Mouse (Mus musculus) adrenal gland, postnatal 4 days (tissue): Measurements from ENCODE around the gene Got2. TPM values are rescaled to one million over a fixed set of nuclear protein-coding genes. Genes with fewer than 3 reads are reported as not detected.
A peak's percentile ranks its signal among the peaks of the same experiment; 100 is the strongest.
"Not testable (repeated sequence)": the region's sequence is repeated elsewhere in the genome, so short reads cannot be mapped to it uniquely, and the experiment has no call there.

Source experiments
- DNase-seq, 2 experiments: peaks; one replicate each; pipeline ENCODE4 v3.0.0; 2021 to 2022; ENCODE audit warnings: low spot score in 2 of 2, mixed read lengths in 2 of 2
- total RNA-seq, 2 experiments: library from RNA; stranded (reverse); gene quantifications; 2 replicates each; pipeline ENCODE4 v1.2.3; 2021

The Got2 gene
- total RNA-seq, 2 experiments from 2014 or later: 160 to 170 TPM

DNA sequence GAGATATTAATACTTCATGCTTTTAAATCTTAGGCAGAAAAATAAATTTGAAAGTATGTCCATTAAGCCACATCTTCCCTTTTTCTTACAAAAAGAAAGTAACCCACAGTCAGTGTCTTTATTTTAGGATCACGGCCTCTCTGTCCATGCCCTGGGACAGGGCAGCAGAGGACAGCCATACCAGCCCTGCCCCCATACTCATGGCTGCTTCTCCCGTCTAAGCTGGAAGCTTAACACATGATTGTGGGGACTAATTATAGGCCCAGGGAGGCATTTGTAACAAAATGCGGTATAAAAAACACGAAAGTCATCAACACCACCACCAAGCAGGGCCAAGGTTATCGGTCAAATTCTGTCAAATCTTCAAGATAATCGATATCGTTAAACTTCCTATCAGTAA is 13.1 kb downstream of the Got2 start:
- no peak for DNase-seq

DNA sequence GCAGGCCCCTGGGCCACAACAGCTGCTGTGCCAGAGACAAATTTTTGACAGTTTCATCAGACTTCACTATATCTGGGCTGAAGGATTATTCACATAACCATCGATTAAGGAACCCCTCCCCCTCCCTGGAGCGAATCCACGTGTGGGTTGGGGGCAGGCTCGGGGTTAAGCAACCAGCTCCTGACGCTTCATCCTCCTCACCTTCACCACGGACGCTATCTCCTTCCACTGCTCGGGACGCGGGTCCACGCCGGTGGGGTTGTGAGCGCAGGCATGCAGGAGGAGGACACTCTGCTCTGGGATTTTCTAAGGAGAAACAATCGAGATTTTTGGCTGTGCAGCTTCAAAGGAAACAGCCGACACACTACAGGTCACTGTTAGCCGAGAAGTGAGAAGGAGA is 16.7 kb downstream of the Got2 start:
- DNase-seq: no peak

GRCm38 (mm10) chr8:95864851-95865250 is 23.5 kb downstream of the Got2 start:
- not testable (repeated sequence) for DNase-seq

DNA sequence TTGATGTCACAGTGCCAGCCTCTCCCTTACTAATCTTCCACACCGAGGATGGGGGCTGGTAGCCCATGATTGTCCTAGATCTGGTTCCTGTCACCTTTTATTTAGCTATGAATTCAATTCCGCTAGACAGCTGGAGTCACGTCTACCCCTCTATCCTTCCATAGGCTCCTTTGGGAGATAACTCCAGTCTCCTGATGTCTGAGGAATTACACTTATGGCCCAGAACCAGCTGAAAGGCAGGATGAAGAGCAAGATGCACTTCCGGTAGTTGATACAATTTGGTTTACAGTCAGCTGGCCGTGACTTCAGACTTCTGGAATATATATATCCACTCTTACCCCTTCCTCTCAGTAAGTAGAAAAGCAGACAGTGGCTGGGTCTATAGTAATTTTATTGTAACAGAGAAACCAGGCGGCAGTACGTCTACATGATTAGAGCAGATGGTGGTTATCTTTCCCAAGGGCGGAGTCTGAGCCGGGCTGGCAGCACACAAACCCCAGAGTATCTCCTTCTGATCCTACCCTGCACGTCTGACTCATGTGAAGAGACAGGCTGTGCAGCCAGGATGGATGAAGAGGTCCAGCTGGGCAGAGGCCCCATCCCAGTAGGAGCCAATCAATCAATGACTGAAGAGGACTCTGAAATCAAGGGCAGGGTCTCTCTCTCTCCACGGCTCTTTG is 24.4 kb downstream of the Got2 start:
- DNase-seq: not testable (repeated sequence)

GRCm38 (mm10) chr8:95854174-95854573 is 34.2 kb downstream of the Got2 start:
- no peak for DNase-seq

DNA sequence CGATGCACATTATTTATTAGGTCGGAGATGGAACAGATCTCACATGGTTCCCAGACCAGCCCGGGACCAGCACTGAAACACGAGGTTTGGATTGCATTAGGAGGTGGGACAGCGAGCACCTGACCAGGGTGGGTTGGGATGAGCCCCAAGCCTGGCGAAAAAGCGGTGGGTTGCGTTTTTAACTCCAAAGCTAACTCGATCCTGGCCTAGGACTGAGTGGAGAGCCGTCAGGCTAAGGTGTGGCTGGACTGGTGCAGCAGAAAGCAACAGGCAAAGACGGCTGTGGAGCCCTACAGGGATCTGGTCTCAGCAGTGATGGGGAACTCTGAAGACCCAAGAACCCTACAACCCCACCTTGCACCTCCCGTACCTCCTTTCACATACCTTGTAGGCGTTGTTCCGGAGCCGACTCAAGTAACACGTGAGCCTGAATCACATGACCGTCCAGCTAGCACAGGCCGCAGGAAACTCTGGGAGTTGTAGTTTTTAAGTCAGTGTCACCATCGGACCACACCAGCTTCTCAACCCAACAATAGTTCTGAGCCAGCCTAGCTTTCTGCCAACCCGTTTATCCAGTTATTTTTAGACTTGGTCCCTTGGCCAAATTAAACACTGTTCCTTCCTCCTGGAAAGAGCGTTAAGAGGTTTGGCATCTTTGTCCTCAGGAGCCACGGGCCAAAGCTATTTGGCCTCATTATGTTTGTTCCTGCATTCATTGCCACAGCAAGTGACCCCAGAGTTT is 35.1 kb downstream of the Got2 start, which contains the start of gene Slc38a7:
Slc38a7 (minus strand) TSS at position 438 of the 742 bp plus-strand sequence.
- peak in 1 of 2 experiments; percentile 30 for DNase-seq

GRCm38 (mm10) chr8:95852290-95852689 is 36.1 kb downstream of the Got2 start:
- DNase-seq: no peak

- no peak for DNase-seq
These were observed 38.0 kb downstream of the Got2 start for GRCm38 (mm10) chr8:95850326-95850725.

GRCm38 (mm10) chr8:95848734-95849464 is 39.4 kb downstream of the Got2 start:
- DNase-seq: no peak

DNA sequence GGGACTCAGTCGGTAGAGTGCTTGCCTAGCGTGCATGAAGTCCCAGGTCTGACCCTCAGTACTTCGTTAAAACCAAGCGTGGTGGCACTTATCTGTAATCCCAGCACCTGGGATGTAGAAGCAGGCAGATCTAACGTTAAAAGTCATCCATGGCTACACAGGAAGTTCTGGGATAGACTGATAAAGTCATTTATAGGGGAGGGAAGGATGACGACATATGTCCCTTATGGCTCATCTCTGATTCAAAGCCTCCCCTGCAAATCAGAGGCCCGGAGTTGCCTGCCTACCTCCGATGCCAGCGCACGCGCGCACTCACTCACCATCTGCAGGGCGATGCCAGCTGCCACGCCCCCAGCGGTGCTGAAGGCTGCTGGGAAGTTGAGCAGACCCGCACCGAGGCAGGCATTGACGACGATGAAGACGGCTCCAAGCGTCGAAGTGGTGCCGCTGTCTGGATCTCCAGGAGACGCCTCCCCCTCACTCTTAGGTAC is 40.2 kb downstream of the Got2 start:
- DNase-seq: no peak

GRCm38 (mm10) chr8:95845026-95845425 is 43.3 kb downstream of the Got2 start:
- DNase-seq: no peak

DNA sequence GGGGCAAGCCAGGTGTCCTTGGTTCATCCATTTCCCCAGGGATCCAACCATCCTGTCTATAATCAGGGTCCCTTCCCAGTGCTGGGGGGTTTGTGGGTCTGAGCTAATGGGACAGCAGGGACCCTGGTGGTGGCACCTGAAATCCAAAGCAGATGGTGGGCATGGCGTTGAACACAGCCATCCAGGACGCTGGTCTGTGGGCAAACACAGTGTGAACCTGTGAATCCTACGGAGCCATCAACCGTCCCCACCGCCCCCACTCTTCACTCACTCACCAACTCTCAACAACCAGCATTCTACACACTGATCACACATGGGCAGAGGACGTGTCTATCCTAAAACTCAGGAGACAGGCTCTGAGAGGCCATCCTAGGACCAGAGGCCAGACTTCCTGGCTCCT is 44.4 kb downstream of the Got2 start:
- DNase-seq: no peak

DNA sequence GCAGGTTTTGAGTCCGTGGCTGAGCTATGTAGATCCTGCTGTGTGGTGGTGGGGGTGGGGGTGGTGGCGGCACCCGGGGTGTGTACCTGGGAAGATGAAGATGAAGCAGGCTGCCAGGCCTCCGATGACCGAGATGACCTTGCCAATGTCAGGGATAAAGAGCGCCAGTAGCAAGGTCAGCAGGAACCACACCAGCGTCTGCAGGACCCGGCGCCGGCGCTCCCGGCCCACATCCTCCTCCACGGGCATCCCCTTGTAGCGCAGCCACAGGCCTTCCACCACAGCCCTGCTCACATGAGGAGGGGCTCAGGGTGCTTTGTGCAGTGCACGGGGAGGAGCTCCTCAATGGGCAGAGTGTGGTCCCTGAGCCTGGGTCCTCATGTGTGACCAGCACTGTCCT is 46.9 kb downstream of the Got2 start:
- no peak for DNase-seq

GRCm38 (mm10) chr8:95839289-95839688 is 49.1 kb downstream of the Got2 start:
- no peak for DNase-seq

DNA sequence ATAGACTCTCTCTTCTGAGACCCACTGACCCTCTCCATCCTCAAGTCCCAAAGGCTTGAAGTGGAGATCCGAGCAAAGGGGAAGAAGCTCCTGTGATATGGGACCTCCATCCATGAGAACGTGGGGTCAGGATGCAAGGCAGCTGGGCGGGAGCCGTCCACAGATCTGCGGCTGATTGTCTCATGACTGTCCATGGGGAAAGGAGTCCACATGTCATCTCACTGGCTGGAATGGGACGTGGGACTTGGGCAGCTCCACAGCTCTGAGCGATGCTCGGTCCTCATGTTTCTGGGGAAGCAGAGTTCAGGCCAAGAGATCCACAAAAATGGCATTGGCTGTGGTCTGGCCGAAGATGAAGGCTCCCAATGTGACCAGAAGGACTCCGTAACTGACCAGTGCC is 51.1 kb downstream of the Got2 start:
- DNase-seq: no peak

DNA sequence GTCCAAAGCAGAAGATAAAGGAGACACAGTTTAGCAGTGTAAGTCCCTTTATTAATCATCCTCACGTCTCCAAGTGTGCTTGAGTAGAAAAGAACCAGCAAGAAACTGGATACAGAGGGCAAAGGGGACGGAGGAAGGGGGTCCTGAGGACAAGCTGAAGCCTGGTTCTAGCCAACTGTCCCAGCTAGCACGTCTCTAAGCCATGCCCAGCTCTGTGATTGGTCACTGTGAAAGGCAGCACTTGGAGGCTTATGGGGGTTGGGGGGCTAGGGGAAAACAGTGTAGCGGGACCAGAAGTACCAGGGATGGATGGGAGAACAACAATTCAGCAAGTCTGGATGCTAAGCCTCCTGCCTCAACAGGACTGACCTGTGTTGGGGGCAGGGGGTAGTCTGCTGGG is 52.5 kb downstream of the Got2 start:
- DNase-seq: no peak

DNA sequence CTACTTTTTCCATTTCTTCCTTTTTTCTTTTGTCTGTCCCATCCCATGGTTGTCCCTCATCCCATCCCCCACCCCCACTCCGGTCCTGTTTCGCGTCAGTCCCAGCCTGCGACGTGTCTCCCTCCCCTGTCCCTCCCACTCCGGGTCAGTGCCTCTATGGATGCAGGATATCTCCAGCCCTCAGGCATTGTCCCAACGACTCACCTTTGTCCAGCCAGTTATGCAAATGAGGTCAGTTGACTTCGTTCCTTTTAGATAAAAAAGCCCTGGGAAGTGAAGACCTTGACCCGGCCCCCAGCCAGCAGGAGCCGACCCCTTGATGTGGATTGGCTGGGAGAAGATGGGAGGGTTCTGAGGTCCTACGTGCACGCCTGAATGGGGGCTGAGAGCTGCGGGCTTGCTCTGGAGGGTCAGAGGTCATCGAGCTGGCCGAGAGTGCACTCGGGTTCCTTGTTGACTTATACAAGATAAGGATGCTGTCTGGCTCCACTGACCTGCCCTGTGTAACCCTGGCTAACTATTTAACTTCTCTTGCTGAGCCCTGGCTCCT is 54.8 kb downstream of the Got2 start:
- no peak for DNase-seq

GRCm38 (mm10) chr8:95832603-95833434 is 55.5 kb downstream of the Got2 start:
- DNase-seq: peak; percentile 52 to 67

GRCm38 (mm10) chr8:95830144-95830543 is 58.2 kb downstream of the Got2 start:
- no peak for DNase-seq

GRCm38 (mm10) chr8:95825162-95825561 is 63.2 kb downstream of the Got2 start, which contains the start of gene Sap18b:
TSS of gene Sap18b (plus strand) at chr8:95825346.
- not testable (repeated sequence) for DNase-seq

DNA sequence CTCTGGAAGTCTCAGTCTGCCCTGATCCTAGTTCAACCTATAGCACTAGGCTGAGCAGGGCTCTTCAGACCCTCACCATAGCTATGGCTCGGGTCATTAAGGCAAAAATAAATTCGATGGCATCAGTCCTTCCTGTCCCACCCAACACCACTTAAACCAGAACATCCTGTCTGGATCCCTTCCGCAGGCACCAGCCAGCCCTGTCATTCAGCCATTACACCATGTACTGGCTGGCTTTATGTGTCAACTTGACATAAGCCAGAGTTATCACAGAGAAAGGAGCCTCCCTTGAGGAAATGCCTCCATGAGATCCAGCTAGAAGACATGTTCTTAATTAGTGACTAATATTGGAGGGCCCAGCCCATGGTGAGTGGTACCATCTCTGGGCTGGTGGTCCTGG is 65.6 kb downstream of the Got2 start:
- DNase-seq: no peak
